Mouse (Mus musculus): ENCODE measurements around the gene Elk4. TPM values are rescaled to one million over a fixed set of nuclear protein-coding genes. Genes with fewer than 3 reads are reported as not detected.

Gene Elk4
- polyA plus RNA-seq, 1 experiment: 4.3 TPM

GRCm38 (mm10) chr1:132001880-132002330, 5.5 kb upstream of the Elk4 start:
- Histone ChIP-seq H3K4me1 (ENCODE audit: control insufficient read depth, insufficient read depth, low read length) (no peaks in the 10 kb centered on the region; the same call in 1 of the 2 replicates), H3K4me3 (ENCODE audit: control insufficient read depth, low read depth, low read length) (no peak overlapping the region), H3K27ac (ENCODE audit: control insufficient read depth, insufficient read depth, low read depth, low read length) (no peak overlapping the region), H3K27me3 (ENCODE audit: control insufficient read depth, insufficient read depth, low read length) (no peaks in the 10 kb centered on the region), H3K36me3 (ENCODE audit: control insufficient read depth, insufficient read depth, low read length) (no peaks in the 10 kb centered on the region)
- TF ChIP-seq CTCF (IDR thresholded peaks at IDR 0.05; ENCODE audit: control insufficient read depth, insufficient read depth, insufficient replicate concordance, low read depth, low read length): no peak
- no peak for TF ChIP-seq POLR2A (IDR thresholded peaks at IDR 0.05; ENCODE audit: control insufficient read depth, low read depth, low read length)

- TF ChIP-seq POLR2A (IDR thresholded peaks at IDR 0.05; ENCODE audit: control insufficient read depth, low read depth, low read length): no peak
- no peak for TF ChIP-seq CTCF (IDR thresholded peaks at IDR 0.05; ENCODE audit: control insufficient read depth, insufficient read depth, insufficient replicate concordance, low read depth, low read length)
- Histone ChIP-seq H3K36me3 (ENCODE audit: control insufficient read depth, insufficient read depth, low read length) (no peaks in the 10 kb centered on the region), H3K27ac (ENCODE audit: control insufficient read depth, insufficient read depth, low read depth, low read length) (no peak overlapping the region)
Observed at GRCm38 (mm10) chr1:132003111-132003510, 4.3 kb upstream of the Elk4 start.

GRCm38 (mm10) chr1:132003817-132004216, 3.6 kb upstream of the Elk4 start:
- Histone ChIP-seq H3K27ac (ENCODE audit: control insufficient read depth, insufficient read depth, low read depth, low read length) (no peak overlapping the region), H3K27me3 (ENCODE audit: control insufficient read depth, insufficient read depth, low read length) (no peaks in the 10 kb centered on the region), H3K4me1 (ENCODE audit: control insufficient read depth, insufficient read depth, low read length) (peaks cover 2% of the 10 kb centered on the region), H3K36me3 (ENCODE audit: control insufficient read depth, insufficient read depth, low read length) (no peaks in the 10 kb centered on the region), H3K4me3 (ENCODE audit: control insufficient read depth, low read depth, low read length) (no peak overlapping the region)
- TF ChIP-seq CTCF (IDR thresholded peaks at IDR 0.05; ENCODE audit: control insufficient read depth, insufficient read depth, insufficient replicate concordance, low read depth, low read length): no peak

More at GRCm38 (mm10) chr1:132003111-132003510, 4.3 kb upstream of the Elk4 start:
- Histone ChIP-seq H3K4me3 (ENCODE audit: control insufficient read depth, low read depth, low read length) (no peak overlapping the region), H3K4me1 (ENCODE audit: control insufficient read depth, insufficient read depth, low read length) (no peaks in the 10 kb centered on the region; the same call in 1 of the 2 replicates), H3K27me3 (ENCODE audit: control insufficient read depth, insufficient read depth, low read length) (no peaks in the 10 kb centered on the region)

GRCm38 (mm10) chr1:132004574-132005180, 2.7 kb upstream of the Elk4 start:
- no peak overlapping the region for H3K27ac ChIP-seq (ENCODE audit: control insufficient read depth, insufficient read depth, low read depth, low read length)
- peaks cover 2% of the 10 kb centered on the region for H3K4me1 ChIP-seq (ENCODE audit: control insufficient read depth, insufficient read depth, low read length)

GRCm38 (mm10) chr1:132005466-132005865, 1.9 kb upstream of the Elk4 start:
- no peak overlapping the region for H3K4me3 ChIP-seq (ENCODE audit: control insufficient read depth, low read depth, low read length)
- H3K27ac ChIP-seq (ENCODE audit: control insufficient read depth, insufficient read depth, low read depth, low read length): no peak overlapping the region
- H3K27me3 ChIP-seq (ENCODE audit: control insufficient read depth, insufficient read depth, low read length): no peaks in the 10 kb centered on the region
- H3K4me1 ChIP-seq (ENCODE audit: control insufficient read depth, insufficient read depth, low read length): peaks cover 2% of the 10 kb centered on the region
- H3K36me3 ChIP-seq (ENCODE audit: control insufficient read depth, insufficient read depth, low read length): no peaks in the 10 kb centered on the region
- no peak for TF ChIP-seq CTCF (IDR thresholded peaks at IDR 0.05; ENCODE audit: control insufficient read depth, insufficient read depth, insufficient replicate concordance, low read depth, low read length)
- no peak for TF ChIP-seq POLR2A (IDR thresholded peaks at IDR 0.05; ENCODE audit: control insufficient read depth, low read depth, low read length)

More at GRCm38 (mm10) chr1:132004574-132005180, 2.7 kb upstream of the Elk4 start:
- TF ChIP-seq POLR2A (IDR thresholded peaks at IDR 0.05; ENCODE audit: control insufficient read depth, low read depth, low read length): no peak
- no peak for TF ChIP-seq CTCF (IDR thresholded peaks at IDR 0.05; ENCODE audit: control insufficient read depth, insufficient read depth, insufficient replicate concordance, low read depth, low read length)
- H3K4me3 ChIP-seq (ENCODE audit: control insufficient read depth, low read depth, low read length): no peak overlapping the region
- H3K27me3 ChIP-seq (ENCODE audit: control insufficient read depth, insufficient read depth, low read length): no peaks in the 10 kb centered on the region
- no peaks in the 10 kb centered on the region for H3K36me3 ChIP-seq (ENCODE audit: control insufficient read depth, insufficient read depth, low read length)

- Histone ChIP-seq H3K4me1 (ENCODE audit: control insufficient read depth, insufficient read depth, low read length) (peaks cover 2% of the 10 kb centered on the region), H3K27me3 (ENCODE audit: control insufficient read depth, insufficient read depth, low read length) (no peaks in the 10 kb centered on the region), H3K4me3 (ENCODE audit: control insufficient read depth, low read depth, low read length) (no peak overlapping the region), H3K27ac (ENCODE audit: control insufficient read depth, insufficient read depth, low read depth, low read length) (no peak overlapping the region), H3K36me3 (ENCODE audit: control insufficient read depth, insufficient read depth, low read length) (no peaks in the 10 kb centered on the region)
- TF ChIP-seq POLR2A (IDR thresholded peaks at IDR 0.05; ENCODE audit: control insufficient read depth, low read depth, low read length) (no peak), CTCF (IDR thresholded peaks at IDR 0.05; ENCODE audit: control insufficient read depth, insufficient read depth, insufficient replicate concordance, low read depth, low read length) (no peak)
Observed at GRCm38 (mm10) chr1:132006046-132006445, 1.4 kb upstream of the Elk4 start.

- H3K4me1 ChIP-seq (ENCODE audit: control insufficient read depth, insufficient read depth, low read length): peaks cover 2% of the 10 kb centered on the region
- no peak overlapping the region for H3K4me3 ChIP-seq (ENCODE audit: control insufficient read depth, low read depth, low read length)
- H3K27me3 ChIP-seq (ENCODE audit: control insufficient read depth, insufficient read depth, low read length): no peaks in the 10 kb centered on the region
- no peaks in the 10 kb centered on the region for H3K36me3 ChIP-seq (ENCODE audit: control insufficient read depth, insufficient read depth, low read length)
- TF ChIP-seq CTCF (IDR thresholded peaks at IDR 0.05; ENCODE audit: control insufficient read depth, insufficient read depth, insufficient replicate concordance, low read depth, low read length): no peak
- no peak for TF ChIP-seq POLR2A (IDR thresholded peaks at IDR 0.05; ENCODE audit: control insufficient read depth, low read depth, low read length)
- peak overlapping the region; percentile 23; the same call in 1 of the 2 replicates for H3K27ac ChIP-seq (ENCODE audit: control insufficient read depth, insufficient read depth, low read depth, low read length)
Observed at GRCm38 (mm10) chr1:132006721-132007120, 686 bp upstream of the Elk4 start.
